Comparison of ENCODE assay signal across 28 mouse cellular contexts in genomic region chr1:140180125-140180524, GRCm38 (mm10). TPM values are rescaled to one million over a fixed set of nuclear protein-coding genes. Genes with fewer than 3 reads are reported as not detected.
DNase-seq lines count a peak whose midpoint lies in the region; ATAC-seq and TF ChIP-seq lines count a peak whose summit lies in the region.
"Had no signal": no experiment of that assay in that cellular context is flagged by ENCODE, and none has a peak within 500 bp of the region (broad histone marks: within the 10 kb centered on the region; RNA-seq: fewer than 3 reads in every experiment).

No protein-coding gene starts in this region.

- DNase-seq in heart, adult 11 months: peak; percentile 91
- no peak for DNase-seq in heart, embryonic 10.5 days (ENCODE audit: low spot score)
- DNase-seq in kidney, postnatal 36 days: no peak
- peak; percentile 33 for DNase-seq in lung, postnatal 0 days (ENCODE audit: low spot score)
- no peak for DNase-seq in lung, postnatal 10 days
- peak; percentile 5 for DNase-seq in brain, embryonic 14.5 days (ENCODE audit: low read depth)
- DNase-seq: adrenal gland, postnatal 25 days; cerebellum, adult 2 months; cerebellum, postnatal 14 days; gastrocnemius, postnatal 25 days; heart, adult 2 months; heart, postnatal 10 days; kidney, adult 9 months; liver, embryonic 13.5 days; lung, adult 2 months had no signal

- ATAC-seq in kidney, embryonic 15.5 days (replicated peaks; ENCODE audit: low FRiP score): no peak
- no peak for ATAC-seq in lung, postnatal 0 days
- ATAC-seq: forebrain, embryonic 13.5 days; hindbrain, embryonic 16.5 days; intestine, embryonic 15.5 days; midbrain, embryonic 16.5 days had no signal

- H3K4me1 ChIP-seq in heart, embryonic 10.5 days: no peaks in the 10 kb centered on the region
- H3K4me1 ChIP-seq in kidney, embryonic 15.5 days: no peaks in the 10 kb centered on the region
- H3K4me1 ChIP-seq in lung, postnatal 0 days (ENCODE audit: insufficient read depth, low read depth, low read length): no peaks in the 10 kb centered on the region
- H3K4me1 ChIP-seq: forebrain, embryonic 13.5 days; hindbrain, embryonic 10.5 days; intestine, embryonic 15.5 days; limb, embryonic 12.5 days; liver, embryonic 13.5 days; midbrain, embryonic 10.5 days; neural tube, embryonic 12.5 days had no signal

- no peak for TF ChIP-seq EP300 in lung, postnatal 0 days (IDR thresholded peaks at IDR 0.05)

- WGBS in heart, embryonic 10.5 days: 80% methylated on average over 1 of the region's 1 CpGs
- 74% methylated on average over 1 of the region's 1 CpGs for WGBS in kidney, embryonic 15.5 days
- 68% methylated on average over 1 of the region's 1 CpGs for WGBS in lung, postnatal 0 days

- no peaks in the 10 kb centered on the region for H3K27me3 ChIP-seq in heart, embryonic 10.5 days (ENCODE audit: insufficient read depth, poor library complexity, severe bottlenecking)
- no peaks in the 10 kb centered on the region for H3K27me3 ChIP-seq in kidney, embryonic 15.5 days
- no peaks in the 10 kb centered on the region for H3K27me3 ChIP-seq in lung, postnatal 0 days (replicated peaks; ENCODE audit: insufficient read depth, low read length)
- H3K27me3 ChIP-seq: forebrain, embryonic 13.5 days; heart, embryonic 13.5 days; intestine, embryonic 15.5 days; limb, embryonic 12.5 days; liver, embryonic 13.5 days; neural tube, embryonic 12.5 days had no signal

- H3K9ac ChIP-seq in kidney, embryonic 15.5 days: no peak overlapping the region
- H3K9ac ChIP-seq in lung, postnatal 0 days (replicated peaks; ENCODE audit: low read depth): no peak overlapping the region
- H3K9ac ChIP-seq: forebrain, embryonic 13.5 days; heart, embryonic 13.5 days; intestine, embryonic 15.5 days; limb, embryonic 12.5 days; liver, embryonic 13.5 days; neural tube, embryonic 12.5 days had no signal

- H3K9me3 ChIP-seq in heart, embryonic 10.5 days: no peaks in the 10 kb centered on the region
- no peaks in the 10 kb centered on the region for H3K9me3 ChIP-seq in kidney, embryonic 15.5 days (replicated peaks)
- H3K9me3 ChIP-seq in lung, postnatal 0 days (ENCODE audit: low read length): no peaks in the 10 kb centered on the region
- H3K9me3 ChIP-seq: forebrain, embryonic 13.5 days; heart, embryonic 13.5 days; hindbrain, embryonic 10.5 days; intestine, embryonic 15.5 days; limb, embryonic 12.5 days; liver, embryonic 13.5 days; midbrain, embryonic 10.5 days; neural tube, embryonic 12.5 days had no signal

- H3K4me3 ChIP-seq in heart, embryonic 10.5 days: no peak overlapping the region
- 0 out of 2 replicates have a peak overlapping the region, but pooled peaks have one; percentile 4 for H3K4me3 ChIP-seq in kidney, embryonic 15.5 days (replicated peaks)
- H3K4me3 ChIP-seq in lung, postnatal 0 days (ENCODE audit: low read depth, low read length): no peak overlapping the region
- H3K4me3 ChIP-seq: forebrain, embryonic 13.5 days; heart, embryonic 13.5 days; hindbrain, embryonic 10.5 days; intestine, embryonic 15.5 days; layer of hippocampus, adult 2 months; left cerebral cortex, adult 2 months; limb, embryonic 12.5 days; liver, embryonic 13.5 days; midbrain, embryonic 10.5 days; myocyte; neural tube, embryonic 12.5 days had no signal

- no peak for TF ChIP-seq CTCF in lung, postnatal 0 days (IDR thresholded peaks at IDR 0.05)
- TF ChIP-seq CTCF in brain, embryonic 14.5 days (IDR thresholded peaks at IDR 0.05; ENCODE audit: borderline replicate concordance, extremely low read depth, insufficient read depth, insufficient read length): no peak

- H3K4me2 ChIP-seq in kidney, embryonic 15.5 days: no peak overlapping the region
- no peak overlapping the region for H3K4me2 ChIP-seq in lung, postnatal 0 days (replicated peaks; ENCODE audit: low read depth, low read length)
- H3K4me2 ChIP-seq: forebrain, embryonic 13.5 days; heart, embryonic 13.5 days; intestine, embryonic 15.5 days; limb, embryonic 12.5 days; liver, embryonic 13.5 days; neural tube, embryonic 12.5 days had no signal

- H3K36me3 ChIP-seq in heart, embryonic 10.5 days: no peaks in the 10 kb centered on the region
- no peaks in the 10 kb centered on the region for H3K36me3 ChIP-seq in kidney, embryonic 15.5 days
- H3K36me3 ChIP-seq in lung, postnatal 0 days (ENCODE audit: insufficient read depth, low read length): no peaks in the 10 kb centered on the region
- H3K36me3 ChIP-seq: heart, embryonic 13.5 days; hindbrain, embryonic 10.5 days; intestine, embryonic 15.5 days; limb, embryonic 12.5 days; liver, embryonic 13.5 days; midbrain, embryonic 10.5 days; neural tube, embryonic 12.5 days had no signal

- no peak for TF ChIP-seq POLR2A in brain, embryonic 14.5 days (IDR thresholded peaks at IDR 0.05; ENCODE audit: borderline replicate concordance, extremely low read depth, insufficient read depth, insufficient read length, poor library complexity, severe bottlenecking)

- H3K27ac ChIP-seq in heart, embryonic 10.5 days: no peak overlapping the region
- H3K27ac ChIP-seq in kidney, embryonic 15.5 days: no peak overlapping the region
- no peak overlapping the region for H3K27ac ChIP-seq in lung, postnatal 0 days (ENCODE audit: low read length)
- H3K27ac ChIP-seq: forebrain, embryonic 13.5 days; heart, adult 2 months; heart, embryonic 13.5 days; hindbrain, embryonic 10.5 days; intestine, embryonic 15.5 days; layer of hippocampus, adult 2 months; left cerebral cortex, adult 2 months; limb, embryonic 12.5 days; liver, embryonic 13.5 days; midbrain, embryonic 10.5 days; neural tube, embryonic 12.5 days had no signal

RNA-seq across cellular contexts. Expression of gene Cfh, which starts 3.4 kb away (rescaled TPM):
- polyA plus RNA-seq in heart, embryonic 10.5 days (2016; fragmentation: Nextera tagmentation; extraction: Ambion mirVana): 1.5 and 4.7 TPM in 2 replicates
- polyA plus RNA-seq in kidney, embryonic 15.5 days (2015; fragmentation: Nextera tagmentation; extraction: Ambion mirVana): 150 and 160 TPM in 2 replicates
- polyA plus RNA-seq in lung, postnatal 0 days (2015; fragmentation: Nextera tagmentation; extraction: Ambion mirVana): 17.1 and 17.6 TPM in 2 replicates
- 4.7 and 9.1 TPM in 2 replicates for polyA plus RNA-seq in brain, embryonic 14.5 days (2012; rRNA removed)

Comparison
In these comparisons a context has a peak if more than half of its experiments do, and no peak if none do; other contexts are left out.
1. DNase-seq: peak in heart, adult 11 months (single experiment), lung, postnatal 0 days (single experiment) and brain, embryonic 14.5 days (single experiment); none in heart, embryonic 10.5 days (single experiment), kidney, postnatal 36 days (0 of 2) and lung, postnatal 10 days (single experiment).